Mouse (Mus musculus) kidney, postnatal 0 days (tissue): ENCODE measurements around the gene Rflnb. TPM values are rescaled to one million over a fixed set of nuclear protein-coding genes. Genes with fewer than 3 reads are reported as not detected.

Experiments used
- ATAC-seq: fragments of 200-750 bp; cut with Nextera tagmentation; replicated peaks from 2 replicates; pipeline ENCODE4 v1.8.0; 2017; ENCODE audit warnings: low read depth, moderate number of reproducible peaks, moderate TSS enrichment, moderate library complexity; ENCODE audit not compliant: low FRiP score
- DNase-seq: peaks from one replicate; pipeline ENCODE4 v3.0.0-alpha.2; 2016; ENCODE audit warnings: low spot score
- H3K27ac ChIP-seq: fragments of 300-500 bp; sonication (generic); 2 replicates; pipeline ENCODE4 v1.5.1; 2014; ENCODE audit warnings: mild to moderate bottlenecking
- H3K27me3 ChIP-seq: fragments of 300-500 bp; sonication (generic); 2 replicates; pipeline ENCODE4 v1.6.1; 2014; ENCODE audit warnings: low read length, mixed read lengths; ENCODE audit not compliant: insufficient read depth
- H3K36me3 ChIP-seq: fragments of 300-500 bp; sonication (generic); 2 replicates; pipeline ENCODE4 v1.6.1; 2014; ENCODE audit warnings: low read length, mixed read lengths; ENCODE audit not compliant: insufficient read depth
- H3K4me1 ChIP-seq: fragments of 300-500 bp; sonication (generic); replicated peaks from 2 replicates; pipeline ENCODE4 v1.6.1; 2014; ENCODE audit warnings: antibody characterized with exemption, low read length, mixed read lengths; ENCODE audit not compliant: insufficient read depth
- H3K4me2 ChIP-seq: fragments of 300-500 bp; sonication (generic); 2 replicates; pipeline ENCODE4 v1.6.1; 2014; ENCODE audit warnings: mild to moderate bottlenecking, low read length, moderate library complexity, mixed read lengths
- H3K4me3 ChIP-seq: fragments of 300-500 bp; sonication (generic); replicated peaks from 2 replicates; pipeline ENCODE4 v1.5.1; 2014; ENCODE audit warnings: low read depth, low read length
- H3K9ac ChIP-seq: fragments of 300-500 bp; sonication (generic); 2 replicates; pipeline ENCODE4 v1.6.1; 2014; ENCODE audit warnings: low read depth, low read length
- H3K9me3 ChIP-seq: fragments of 300-500 bp; sonication (generic); replicated peaks from 2 replicates; pipeline ENCODE4 v1.6.1; 2016; ENCODE audit warnings: low read length, inconsistent platforms, mixed read lengths
- CTCF ChIP-seq: IDR thresholded peaks from 2 replicates; pipeline ENCODE4 v1.5.1; 2016; ENCODE audit warnings: antibody characterized with exemption, low read depth, mild to moderate bottlenecking, moderate library complexity
- WGBS: fragments of 180-500 bp; shearing (Covaris S2); extraction: QIAGEN DNeasy Blood & Tissue Kit; methylation state at CpG from one replicate; pipeline ENCODE4 v1.1.7; 2014; 5-methylcytosine and 5-hydroxymethylcytosine counted together
- polyA plus RNA-seq: library from polyadenylated mRNA; unstranded; fragments of >200 nt; fragmentation: Nextera tagmentation; extraction: Ambion mirVana; gene quantifications from 2 replicates; pipeline ENCODE4 v1.2.1, GENCODE M21; 2015

The Rflnb gene
- polyA plus RNA-seq = 39.3 and 43.1 TPM in 2 replicates

GRCm38 (mm10) chr11:76027139-76028071, at the start of gene Rflnb:
Gene Rflnb, minus strand, starts transcription at chr11:76027782.
- peak; percentile 49; the same call in 1 of the 2 replicates for TF ChIP-seq CTCF
- DNase-seq = peak; percentile 92
- 0 out of 2 replicates have a peak, but pooled peaks cover 8% of the 10 kb centered on the region for H3K36me3 ChIP-seq
- H3K4me3 ChIP-seq = peak within 1 kb of the TSS; percentile 72
- H3K27me3 ChIP-seq = peaks cover 3% of the 10 kb centered on the region; the same call in 1 of the 2 replicates
- peak within 1 kb of the TSS; percentile 70 for H3K27ac ChIP-seq
- WGBS = under 1% methylated on average over 82 of the region's 112 CpGs
- H3K9ac ChIP-seq = peak within 1 kb of the TSS; percentile 83
- H3K4me1 ChIP-seq = peaks cover 23% of the 10 kb centered on the region; the same call in 1 of the 2 replicates
- H3K9me3 ChIP-seq = no peaks in the 10 kb centered on the region
- ATAC-seq = peak; percentile 92
- peak within 1 kb of the TSS; percentile 91 for H3K4me2 ChIP-seq

GRCm38 (mm10) chr11:76077341-76077740, 49.8 kb upstream of the Rflnb start:
- H3K4me2 ChIP-seq = no peak overlapping the region

GRCm38 (mm10) chr11:76074296-76075093, 46.9 kb upstream of the Rflnb start:
- ATAC-seq (no peak), DNase-seq (no peak)
- WGBS = 54% methylated on average over 11 of the region's 11 CpGs
- no peak overlapping the region for H3K4me3 ChIP-seq
- H3K27me3 ChIP-seq = no peaks in the 10 kb centered on the region
- H3K9ac ChIP-seq = no peak overlapping the region
- no peaks in the 10 kb centered on the region; the same call in 1 of the 2 replicates for H3K36me3 ChIP-seq
- H3K27ac ChIP-seq = peak overlapping the region; percentile 15; the same call in 1 of the 2 replicates
- TF ChIP-seq CTCF = no peak
- no peaks in the 10 kb centered on the region; the same call in 1 of the 2 replicates for H3K4me1 ChIP-seq
- no peak overlapping the region for H3K4me2 ChIP-seq
- no peaks in the 10 kb centered on the region for H3K9me3 ChIP-seq

More at GRCm38 (mm10) chr11:76077341-76077740, 49.8 kb upstream of the Rflnb start:
- no peak overlapping the region for H3K9ac ChIP-seq
- H3K4me1 ChIP-seq = no peaks in the 10 kb centered on the region; the same call in 1 of the 2 replicates
- no peak overlapping the region for H3K27ac ChIP-seq
- DNase-seq (no peak), ATAC-seq (no peak)
- WGBS = 80% methylated on average over 6 of the region's 6 CpGs
- H3K4me3 ChIP-seq = no peak overlapping the region
- H3K27me3 ChIP-seq = no peaks in the 10 kb centered on the region
- H3K36me3 ChIP-seq = peaks cover 12% of the 10 kb centered on the region; the same call in 1 of the 2 replicates
- H3K9me3 ChIP-seq = no peaks in the 10 kb centered on the region
- TF ChIP-seq CTCF = no peak

- Histone ChIP-seq H3K4me1 (no peaks in the 10 kb centered on the region; the same call in none of the 2 replicates), H3K27me3 (no peaks in the 10 kb centered on the region), H3K4me3 (no peak overlapping the region), H3K36me3 (0 out of 2 replicates have a peak, but pooled peaks cover 5% of the 10 kb centered on the region), H3K27ac (no peak overlapping the region), H3K4me2 (no peak overlapping the region), H3K9ac (no peak overlapping the region), H3K9me3 (no peaks in the 10 kb centered on the region)
- TF ChIP-seq CTCF = no peak
- DNase-seq (no peak), ATAC-seq (no peak)
- 84% methylated on average over 6 of the region's 6 CpGs for WGBS
Observed at GRCm38 (mm10) chr11:76069816-76070215, 42.2 kb upstream of the Rflnb start.

GRCm38 (mm10) chr11:76066563-76067156, 39.1 kb upstream of the Rflnb start:
- H3K9me3 ChIP-seq = no peaks in the 10 kb centered on the region
- DNase-seq (no peak), ATAC-seq (no peak)
- no peak overlapping the region for H3K9ac ChIP-seq
- H3K4me1 ChIP-seq = no peaks in the 10 kb centered on the region; the same call in 1 of the 2 replicates
- H3K27ac ChIP-seq = no peak overlapping the region
- no peak overlapping the region for H3K4me3 ChIP-seq
- no peak overlapping the region for H3K4me2 ChIP-seq
- 83% methylated on average over 15 of the region's 15 CpGs for WGBS
- H3K27me3 ChIP-seq = no peaks in the 10 kb centered on the region
- 0 out of 2 replicates have a peak, but pooled peaks cover 6% of the 10 kb centered on the region for H3K36me3 ChIP-seq
- no peak for TF ChIP-seq CTCF
